In the genomic region with DNA sequence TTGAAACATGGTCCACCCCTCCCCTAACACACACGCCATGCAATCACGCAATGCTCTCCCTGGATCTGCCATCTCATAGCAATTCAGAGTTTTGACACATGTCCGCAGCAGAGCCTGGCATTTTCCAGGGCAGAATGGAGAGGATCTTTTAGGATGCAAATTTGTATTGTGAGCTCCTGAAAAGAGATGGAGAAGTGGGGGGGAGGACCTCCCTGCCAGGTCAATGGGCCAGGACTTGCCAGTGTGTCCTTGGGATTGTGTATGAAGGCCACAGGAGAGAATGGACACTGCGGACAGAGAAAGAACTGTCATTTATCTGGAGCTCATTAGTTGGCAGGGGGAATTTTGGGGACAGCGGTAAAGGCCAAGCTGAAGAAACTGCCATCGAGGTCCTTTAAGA, we compare ENCODE assay signal across 30 mouse cellular contexts. TPM values are rescaled to one million over a fixed set of nuclear protein-coding genes. Genes with fewer than 3 reads are reported as not detected.
DNase-seq lines count a peak whose midpoint lies in the region; ATAC-seq and TF ChIP-seq lines count a peak whose summit lies in the region.
"Had no signal": no experiment of that assay in that cellular context is flagged by ENCODE, and none has a peak within 500 bp of the region (broad histone marks: within the 10 kb centered on the region; RNA-seq: fewer than 3 reads in every experiment).

No protein-coding gene starts in this region.

- ATAC-seq in hindbrain, embryonic 14.5 days (ENCODE audit: low FRiP score): no peak
- peak; percentile 72; the same call in 1 of the 2 replicates for ATAC-seq in forebrain, embryonic 12.5 days (ENCODE audit: low FRiP score)
- 0 out of 2 replicates have a peak, but pooled peaks have one; percentile 57 for ATAC-seq in forebrain, embryonic 15.5 days (replicated peaks)
- ATAC-seq in intestine, postnatal 0 days: no peak
- ATAC-seq: hindbrain, postnatal 0 days; inflammation-experienced regulatory T-cells, adult 6 months; intestine, embryonic 16.5 days; Patski had no signal

- WGBS in hindbrain, embryonic 10.5 days: 45% methylated on average over 6 of the region's 6 CpGs
- 20% methylated on average over 6 of the region's 6 CpGs for WGBS in hindbrain, embryonic 14.5 days
- 28% methylated on average over 6 of the region's 6 CpGs for WGBS in forebrain, embryonic 12.5 days
- 32% methylated on average over 6 of the region's 6 CpGs for WGBS in forebrain, embryonic 15.5 days
- 92% methylated on average over 6 of the region's 6 CpGs for WGBS in intestine, postnatal 0 days

- H3K4me1 ChIP-seq in hindbrain, embryonic 10.5 days (replicated peaks): peaks cover 45% of the 10 kb centered on the region
- H3K4me1 ChIP-seq in hindbrain, embryonic 14.5 days (replicated peaks; ENCODE audit: control insufficient read depth, insufficient read depth, low read length): no peaks in the 10 kb centered on the region
- H3K4me1 ChIP-seq in forebrain, embryonic 12.5 days: peaks cover 22% of the 10 kb centered on the region
- peaks cover 17% of the 10 kb centered on the region for H3K4me1 ChIP-seq in forebrain, embryonic 15.5 days
- H3K4me1 ChIP-seq in intestine, postnatal 0 days (replicated peaks; ENCODE audit: control insufficient read depth, insufficient read depth, low read length): no peaks in the 10 kb centered on the region

- TF ChIP-seq POLR2A in brain, embryonic 14.5 days (IDR thresholded peaks at IDR 0.05; ENCODE audit: borderline replicate concordance, extremely low read depth, insufficient read depth, insufficient read length, poor library complexity, severe bottlenecking): no peak

- no peak overlapping the region for H3K9ac ChIP-seq in hindbrain, embryonic 14.5 days
- H3K9ac ChIP-seq in forebrain, embryonic 12.5 days: no peak overlapping the region
- H3K9ac ChIP-seq in forebrain, embryonic 15.5 days (replicated peaks): no peak overlapping the region
- no peak overlapping the region for H3K9ac ChIP-seq in intestine, postnatal 0 days (ENCODE audit: low read depth, low read length)
- H3K9ac ChIP-seq: embryonic facial prominence, embryonic 13.5 days; hindbrain, embryonic 13.5 days had no signal

- peaks cover 18% of the 10 kb centered on the region; the same call in 1 of the 2 replicates for H3K27me3 ChIP-seq in hindbrain, embryonic 10.5 days (ENCODE audit: insufficient read depth, poor library complexity, severe bottlenecking)
- H3K27me3 ChIP-seq in hindbrain, embryonic 14.5 days (ENCODE audit: control insufficient read depth, insufficient read depth, low read length): no peaks in the 10 kb centered on the region
- H3K27me3 ChIP-seq in forebrain, embryonic 12.5 days: no peaks in the 10 kb centered on the region
- no peaks in the 10 kb centered on the region for H3K27me3 ChIP-seq in forebrain, embryonic 15.5 days
- no peaks in the 10 kb centered on the region for H3K27me3 ChIP-seq in intestine, postnatal 0 days (replicated peaks; ENCODE audit: control insufficient read depth, insufficient read depth, low read length)
- H3K27me3 ChIP-seq: CH12.LX; embryonic facial prominence, embryonic 13.5 days; Patski had no signal

- H3K4me3 ChIP-seq in hindbrain, embryonic 10.5 days: no peak overlapping the region
- H3K4me3 ChIP-seq in hindbrain, embryonic 14.5 days (replicated peaks; ENCODE audit: low read length): no peak overlapping the region
- no peak overlapping the region for H3K4me3 ChIP-seq in forebrain, embryonic 12.5 days (replicated peaks)
- no peak overlapping the region for H3K4me3 ChIP-seq in forebrain, embryonic 15.5 days
- no peak overlapping the region for H3K4me3 ChIP-seq in intestine, postnatal 0 days (ENCODE audit: low read depth, low read length)
- H3K4me3 ChIP-seq: embryonic facial prominence, embryonic 10.5 days; embryonic facial prominence, embryonic 13.5 days; erythroblast, embryonic 14.5 days; hindbrain, embryonic 13.5 days had no signal

- no peaks in the 10 kb centered on the region for H3K36me3 ChIP-seq in hindbrain, embryonic 10.5 days
- H3K36me3 ChIP-seq in hindbrain, embryonic 14.5 days (replicated peaks; ENCODE audit: control insufficient read depth, insufficient read depth): no peaks in the 10 kb centered on the region
- H3K36me3 ChIP-seq in forebrain, embryonic 12.5 days (replicated peaks): no peaks in the 10 kb centered on the region
- no peaks in the 10 kb centered on the region for H3K36me3 ChIP-seq in forebrain, embryonic 15.5 days
- no peaks in the 10 kb centered on the region for H3K36me3 ChIP-seq in intestine, postnatal 0 days (ENCODE audit: control insufficient read depth, insufficient read depth)
- H3K36me3 ChIP-seq: embryonic facial prominence, embryonic 10.5 days; embryonic facial prominence, embryonic 13.5 days; G1E; hindbrain, embryonic 13.5 days had no signal

- DNase-seq in hindbrain, embryonic 10.5 days (ENCODE audit: low spot score): peak; percentile 44
- no peak for DNase-seq in hindbrain, embryonic 14.5 days (ENCODE audit: low spot score)
- DNase-seq in brain, embryonic 14.5 days (ENCODE audit: low read depth): peak; percentile 71
- no peak for DNase-seq in frontal cortex, adult 2 months (ENCODE audit: extremely low spot score in 1 of 2, low spot score in 1 of 2)
- DNase-seq: adrenal gland, postnatal 10 days; adrenal gland, postnatal 36 days; B cell, adult 2 months; cerebellum, adult 11 months; cerebellum, adult 2 months; cerebellum, adult 9-11 months; cerebellum, postnatal 36 days; embryo, embryonic 11 days; gastrocnemius, postnatal 25 days; kidney, adult 8-10 months had no signal

- no peak for TF ChIP-seq CTCF in brain, embryonic 14.5 days (IDR thresholded peaks at IDR 0.05; ENCODE audit: borderline replicate concordance, extremely low read depth, insufficient read depth, insufficient read length)
- no peak for TF ChIP-seq CTCF in intestine, postnatal 0 days (IDR thresholded peaks at IDR 0.05; ENCODE audit: low read depth)

- no peak overlapping the region for H3K4me2 ChIP-seq in hindbrain, embryonic 14.5 days (replicated peaks)
- no peak overlapping the region for H3K4me2 ChIP-seq in forebrain, embryonic 12.5 days
- H3K4me2 ChIP-seq in forebrain, embryonic 15.5 days (replicated peaks): no peak overlapping the region
- no peak overlapping the region for H3K4me2 ChIP-seq in intestine, postnatal 0 days (replicated peaks; ENCODE audit: low read depth)
- H3K4me2 ChIP-seq: embryonic facial prominence, embryonic 13.5 days; heart, embryonic 11.5 days; hindbrain, embryonic 13.5 days had no signal

- H3K9me3 ChIP-seq in hindbrain, embryonic 10.5 days: peaks cover 27% of the 10 kb centered on the region
- no peaks in the 10 kb centered on the region; the same call in 1 of the 2 replicates for H3K9me3 ChIP-seq in hindbrain, embryonic 14.5 days (ENCODE audit: control insufficient read depth, low read length)
- peaks cover 13% of the 10 kb centered on the region; the same call in 1 of the 2 replicates for H3K9me3 ChIP-seq in forebrain, embryonic 12.5 days
- no peaks in the 10 kb centered on the region for H3K9me3 ChIP-seq in forebrain, embryonic 15.5 days
- H3K9me3 ChIP-seq in intestine, postnatal 0 days (ENCODE audit: control insufficient read depth): no peaks in the 10 kb centered on the region

- H3K27ac ChIP-seq in hindbrain, embryonic 10.5 days: peak overlapping the region; percentile 73; the same call in 1 of the 2 replicates
- no peak overlapping the region for H3K27ac ChIP-seq in hindbrain, embryonic 14.5 days
- H3K27ac ChIP-seq in forebrain, embryonic 12.5 days: peak overlapping the region; percentile 54
- H3K27ac ChIP-seq in forebrain, embryonic 15.5 days (replicated peaks): no peak overlapping the region
- no peak overlapping the region for H3K27ac ChIP-seq in intestine, postnatal 0 days (ENCODE audit: low read depth, low read length)
- H3K27ac ChIP-seq: embryonic facial prominence, embryonic 13.5 days; hindbrain, embryonic 13.5 days; hindbrain, postnatal 0 days had no signal

RNA-seq across cellular contexts. Expression of a gene that starts 14.7 kb away (rescaled TPM):
- 19.2 and 22.3 TPM in 2 replicates for polyA plus RNA-seq in hindbrain, embryonic 10.5 days (2016; fragmentation: Nextera tagmentation; extraction: Ambion mirVana)
- 10.3 and 11.1 TPM in 2 replicates for polyA plus RNA-seq in hindbrain, embryonic 14.5 days (2014; fragmentation: Nextera tagmentation; extraction: Ambion mirVana)
- polyA plus RNA-seq in brain, embryonic 14.5 days (2012; rRNA removed): 37.6 and 76.2 TPM in 2 replicates
- polyA plus RNA-seq in forebrain, embryonic 12.5 days (2016; fragmentation: Nextera tagmentation; extraction: Ambion mirVana): 25.5 and 28.7 TPM in 2 replicates
- 23.7 and 23.8 TPM in 2 replicates for polyA plus RNA-seq in forebrain, embryonic 15.5 days (2015; fragmentation: Nextera tagmentation; extraction: Ambion mirVana)
- polyA plus RNA-seq in frontal cortex, adult 2 months (2012; rRNA removed): 18.6 and 20.4 TPM in 2 replicates
- polyA plus RNA-seq in intestine, postnatal 0 days (2015; fragmentation: Nextera tagmentation; extraction: Ambion mirVana): 8.9 and 9.2 TPM in 2 replicates
- polyA plus RNA-seq: erythroblast, embryonic 14.5 days; G1E had no signal

RNA-seq across cellular contexts. Expression of a gene that starts 35.8 kb away (rescaled TPM):
- polyA plus RNA-seq in hindbrain, embryonic 10.5 days (2016; fragmentation: Nextera tagmentation; extraction: Ambion mirVana): 0.25 and 1.4 TPM in 2 replicates
- 0.86 and 1.8 TPM in 2 replicates for polyA plus RNA-seq in hindbrain, embryonic 14.5 days (2014; fragmentation: Nextera tagmentation; extraction: Ambion mirVana)
- polyA plus RNA-seq in brain, embryonic 14.5 days (2012; rRNA removed): 0.39 and 0.52 TPM in 2 replicates
- 0.56 TPM in 1 of 2 replicates, not detected in the other for polyA plus RNA-seq in forebrain, embryonic 12.5 days (2016; fragmentation: Nextera tagmentation; extraction: Ambion mirVana)
- 0.52 and 1.3 TPM in 2 replicates for polyA plus RNA-seq in forebrain, embryonic 15.5 days (2015; fragmentation: Nextera tagmentation; extraction: Ambion mirVana)
- polyA plus RNA-seq in frontal cortex, adult 2 months (2012; rRNA removed): 0.56 and 0.92 TPM in 2 replicates
- polyA plus RNA-seq in intestine, postnatal 0 days (2015; fragmentation: Nextera tagmentation; extraction: Ambion mirVana): 0.13 and 0.47 TPM in 2 replicates
- polyA plus RNA-seq: erythroblast, embryonic 14.5 days; G1E; heart, embryonic 11.5 days; heart, embryonic 14.5 days; heart, postnatal 0 days; inflammation-experienced regulatory T-cells, adult 6 months; intestine, embryonic 16.5 days had no signal

Comparison
In these comparisons a context has a peak if more than half of its experiments do, and no peak if none do; other contexts are left out.
1. DNase-seq: peak in hindbrain, embryonic 10.5 days (single experiment) and brain, embryonic 14.5 days (single experiment); none in hindbrain, embryonic 14.5 days (single experiment) and frontal cortex, adult 2 months (0 of 2).
2. H3K27ac ChIP-seq: peak in hindbrain, embryonic 10.5 days (single experiment) and forebrain, embryonic 12.5 days (single experiment); none in hindbrain, embryonic 14.5 days (single experiment), forebrain, embryonic 15.5 days (single experiment) and intestine, postnatal 0 days (single experiment).
3. ATAC-seq: peak in forebrain, embryonic 12.5 days (single experiment) and forebrain, embryonic 15.5 days (single experiment); none in hindbrain, embryonic 14.5 days (single experiment) and intestine, postnatal 0 days (single experiment).